Mouse (Mus musculus) bone marrow, adult 2 months (tissue): ENCODE measurements around the gene Dnm2. TPM values are rescaled to one million over a fixed set of nuclear protein-coding genes. Genes with fewer than 3 reads are reported as not detected.

Source experiments
- H3K27ac ChIP-seq: fragments of 200-500 bp; 2 replicates; pipeline ENCODE4 v1.5.1; 2012; ENCODE audit warnings: low read depth, mild to moderate bottlenecking, control low read depth, inconsistent platforms, low read length; ENCODE audit not compliant: control insufficient read depth, poor library complexity, insufficient read depth
- H3K4me1 ChIP-seq: fragments of 200-500 bp; 2 replicates; pipeline ENCODE4 v1.6.1; 2011; ENCODE audit warnings: low read length; ENCODE audit not compliant: control insufficient read depth, insufficient read depth
- H3K4me3 ChIP-seq: fragments of 200-500 bp; replicated peaks from 2 replicates; pipeline ENCODE3; 2011; ENCODE audit warnings: mild to moderate bottlenecking, low read depth, low read length, control low read depth; ENCODE audit not compliant: control insufficient read depth
- CTCF ChIP-seq: fragments of 200-500 bp; IDR thresholded peaks from 2 replicates; pipeline ENCODE4 v1.5.1; 2011; ENCODE audit warnings: low read length, control low read depth; ENCODE audit not compliant: control insufficient read depth, insufficient read depth
- POLR2A ChIP-seq: fragments of 200-500 bp; IDR thresholded peaks from 2 replicates; pipeline ENCODE4 v1.6.1; 2011; ENCODE audit warnings: low read depth, mild to moderate bottlenecking, control low read depth, low read length, borderline replicate concordance; ENCODE audit not compliant: control insufficient read depth
- WGBS: fragments of 180-500 bp; shearing (Covaris S2); methylation state at CpG from one replicate; pipeline ENCODE4 v1.1.7; 2018; 5-methylcytosine and 5-hydroxymethylcytosine counted together
- polyA plus RNA-seq: library from polyadenylated mRNA; stranded (reverse); fragments of >200 nt; gene quantifications from 2 replicates; pipeline ENCODE4 v1.2.4, GENCODE M21; 2011; ENCODE audit warnings: low replicate concordance; ENCODE audit not compliant: missing spikeins, insufficient read depth, insufficient read length

Dnm2 gene
- 86.9 and 130 TPM in 2 replicates for polyA plus RNA-seq

DNA sequence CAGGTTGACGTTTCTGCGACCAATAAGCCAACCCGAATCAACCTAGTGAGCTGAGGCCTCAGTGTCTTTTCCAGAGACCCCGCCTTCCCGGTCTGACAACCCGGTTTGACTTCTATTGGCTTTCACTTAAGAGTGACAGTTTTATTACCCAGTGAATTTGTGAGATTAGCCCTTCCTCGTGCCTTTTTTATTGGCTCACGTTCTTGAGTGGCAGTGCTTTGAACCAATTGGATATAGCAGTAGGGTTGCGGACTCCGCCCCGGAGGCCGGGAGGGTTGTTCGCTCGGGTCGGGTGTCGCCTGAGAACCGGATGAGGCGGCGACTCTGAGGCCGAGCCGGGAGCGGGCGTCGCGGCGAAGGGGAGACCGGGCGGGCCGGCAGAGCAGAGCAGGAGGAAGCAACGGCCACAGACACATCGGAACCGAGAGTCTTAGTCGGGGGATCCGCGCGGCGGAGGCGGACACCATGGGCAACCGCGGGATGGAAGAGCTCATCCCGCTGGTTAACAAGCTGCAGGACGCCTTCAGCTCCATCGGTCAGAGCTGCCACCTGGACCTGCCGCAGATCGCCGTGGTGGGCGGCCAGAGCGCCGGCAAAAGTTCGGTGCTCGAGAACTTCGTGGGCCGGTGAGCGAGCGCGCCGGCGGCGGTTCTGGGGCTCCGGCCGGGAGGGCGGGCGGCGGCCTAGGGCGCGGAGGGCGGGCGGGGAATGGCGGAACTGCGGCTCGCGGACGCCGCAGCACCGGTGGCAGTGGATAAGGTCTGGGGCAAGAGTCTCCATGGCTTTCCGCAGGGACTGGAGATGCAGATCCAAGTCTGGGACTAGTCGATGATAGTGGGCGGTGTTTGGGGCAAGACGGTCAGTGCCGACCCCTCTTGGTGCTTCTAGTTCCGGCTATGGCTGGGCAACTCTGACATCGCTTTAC is at the start of gene Dnm2:
Gene Dnm2 (plus strand): TSS at position 278 of the 925 bp plus-strand sequence.
- WGBS, result under 1% methylated on average over 82 of the region's 82 CpGs
- Histone ChIP-seq H3K4me1 (peaks cover 4% of the 10 kb centered on the region; the same call in 1 of the 2 replicates), H3K4me3 (peak within 1 kb of the TSS; percentile 100), H3K27ac (peak within 1 kb of the TSS; percentile 97)
- no peak for TF ChIP-seq CTCF
- peak; percentile 94 for TF ChIP-seq POLR2A

DNA sequence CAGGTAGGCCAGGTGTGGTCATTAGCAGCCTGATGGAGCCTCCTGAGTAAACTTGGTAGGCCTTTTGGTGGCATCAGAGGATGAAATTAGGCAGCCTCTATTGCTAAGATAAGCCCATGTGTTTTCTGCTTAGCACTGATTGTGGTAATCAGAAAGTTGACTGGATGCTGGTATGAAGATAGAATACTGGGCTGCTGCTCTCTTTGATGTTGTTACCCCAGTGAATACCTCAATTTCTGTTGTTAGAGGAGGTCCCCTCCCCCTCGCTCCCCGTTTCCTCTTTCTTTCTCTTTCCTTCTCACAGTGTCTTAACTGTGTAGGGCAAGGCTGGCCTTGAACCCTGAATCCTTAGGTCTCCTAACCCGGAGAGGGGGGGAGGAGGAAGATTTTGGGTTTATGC is 45.5 kb upstream of the Dnm2 start:
- TF ChIP-seq CTCF (no peak), POLR2A (no peak)
- H3K4me1 ChIP-seq, result no peaks in the 10 kb centered on the region; the same call in none of the 2 replicates
- WGBS, result 34% methylated on average over 3 of the region's 3 CpGs
- H3K27ac ChIP-seq, result no peak overlapping the region
- H3K4me3 ChIP-seq, result no peak overlapping the region

DNA sequence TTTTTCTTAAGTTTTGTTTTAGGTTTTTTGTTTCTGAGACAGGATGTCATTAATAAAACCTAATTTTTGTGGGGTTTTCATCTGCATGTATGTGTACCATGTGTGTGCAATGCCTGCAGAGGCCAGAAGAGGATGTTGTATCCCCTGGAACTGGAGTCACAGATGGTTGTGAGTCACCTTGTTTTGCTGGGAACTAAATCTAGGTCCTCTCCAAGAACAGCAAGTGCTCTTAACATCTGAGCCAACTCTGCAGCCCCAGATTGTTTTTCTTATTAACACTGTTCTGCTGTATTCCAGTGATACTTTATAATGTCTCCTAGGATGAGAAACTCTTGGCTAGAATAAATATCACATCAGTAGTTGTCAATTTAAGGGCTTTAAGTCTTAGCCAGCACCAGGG is 43.8 kb upstream of the Dnm2 start:
- H3K27ac ChIP-seq, result no peak overlapping the region
- no peaks in the 10 kb centered on the region; the same call in none of the 2 replicates for H3K4me1 ChIP-seq
- no peak overlapping the region for H3K4me3 ChIP-seq
- no peak for TF ChIP-seq CTCF
- no peak for TF ChIP-seq POLR2A

DNA sequence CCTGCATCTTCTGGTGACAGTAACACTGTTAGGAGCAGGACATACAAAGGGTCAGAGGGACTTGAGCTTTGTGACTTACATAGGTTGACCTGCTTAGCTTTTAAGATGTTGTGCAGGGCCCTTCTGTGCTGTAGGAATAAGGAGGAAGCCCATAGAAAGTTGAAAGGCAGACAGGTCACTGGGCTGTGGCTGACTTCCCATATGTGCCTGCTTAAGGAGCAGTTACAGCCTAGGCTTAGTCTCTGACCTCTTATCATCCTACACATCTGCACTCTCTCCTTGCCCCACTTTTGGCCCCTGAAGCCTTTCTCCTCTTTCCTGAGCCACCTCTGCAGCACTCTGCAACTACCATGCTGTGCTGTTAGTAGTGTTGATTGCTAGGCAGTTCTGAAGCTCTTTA is 40.7 kb upstream of the Dnm2 start:
- Histone ChIP-seq H3K4me3 (no peak overlapping the region), H3K27ac (no peak overlapping the region), H3K4me1 (no peaks in the 10 kb centered on the region; the same call in 1 of the 2 replicates)
- TF ChIP-seq POLR2A, result no peak
- TF ChIP-seq CTCF, result no peak

DNA sequence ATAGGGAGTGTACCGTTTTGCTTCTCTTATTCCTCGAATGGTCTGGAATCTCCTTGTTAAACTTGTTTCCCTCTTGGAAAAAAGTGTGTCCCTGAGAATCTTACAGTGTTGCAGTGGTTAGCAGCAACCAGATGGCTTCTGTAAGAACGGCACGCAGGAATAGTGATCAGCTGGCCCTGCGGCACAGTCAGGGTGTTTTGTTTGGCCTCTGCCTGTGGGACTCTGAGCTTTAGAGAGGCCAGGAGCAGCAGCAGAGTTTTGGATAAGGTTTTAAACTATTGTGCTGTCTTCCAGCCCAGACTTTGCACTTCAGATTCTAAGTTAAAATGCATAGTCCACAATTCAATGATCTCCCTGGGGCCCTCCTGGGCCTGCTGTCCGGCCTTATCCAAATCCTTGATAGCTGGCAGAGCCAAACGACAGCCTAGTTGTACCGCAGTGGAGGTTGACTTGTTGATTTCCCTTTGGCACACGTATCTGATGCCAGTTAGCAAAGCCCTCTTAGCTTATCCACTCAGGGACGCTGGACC is 32.0 kb upstream of the Dnm2 start:
- 91% methylated on average over 10 of the region's 10 CpGs for WGBS
- TF ChIP-seq CTCF (no peak), POLR2A (no peak)
- Histone ChIP-seq H3K27ac (no peak overlapping the region), H3K4me3 (no peak overlapping the region), H3K4me1 (no peaks in the 10 kb centered on the region)

DNA sequence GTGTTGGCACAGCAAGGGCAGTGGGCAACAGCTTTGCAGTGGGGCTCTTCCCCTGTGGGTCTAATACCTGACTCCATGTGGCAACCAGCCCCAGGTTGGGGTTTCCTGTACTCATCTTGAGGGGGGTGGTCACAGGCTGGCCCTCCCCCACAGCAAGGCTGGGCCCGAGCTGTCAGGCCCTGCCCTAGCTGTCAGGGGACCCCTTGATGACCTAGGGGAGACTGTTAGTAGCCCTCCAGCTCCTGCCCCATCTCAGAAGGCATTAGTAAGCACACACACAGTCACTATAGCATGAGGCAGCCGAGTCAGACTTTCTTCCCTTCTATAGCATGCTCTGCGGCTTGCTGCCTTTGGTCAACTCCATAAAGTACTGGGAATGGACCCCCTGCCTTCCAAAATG is 29.0 kb upstream of the Dnm2 start:
- H3K27ac ChIP-seq, result no peak overlapping the region
- no peak overlapping the region for H3K4me3 ChIP-seq
- WGBS, result 78% methylated on average over 3 of the region's 3 CpGs
- no peak for TF ChIP-seq CTCF
- no peak for TF ChIP-seq POLR2A
- H3K4me1 ChIP-seq, result no peaks in the 10 kb centered on the region

DNA sequence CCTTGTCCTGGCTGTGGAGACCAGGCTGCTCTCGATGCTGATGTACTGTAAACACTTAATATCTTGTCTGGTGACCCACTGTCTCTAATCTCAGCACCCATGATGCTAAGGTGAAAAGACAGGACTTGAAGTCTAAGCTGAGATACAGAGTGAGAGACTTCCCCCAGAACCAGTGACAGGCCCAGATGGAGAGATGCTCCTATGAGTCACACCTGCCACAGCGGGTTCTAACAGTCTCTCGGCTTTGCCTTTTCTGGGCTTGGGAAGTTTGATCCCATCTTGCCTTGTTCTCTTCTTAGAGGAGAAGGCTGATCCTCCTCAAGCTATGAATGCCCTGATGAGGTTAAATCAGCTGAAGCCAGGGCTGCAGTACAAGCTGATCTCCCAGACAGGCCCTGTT is 27.5 kb upstream of the Dnm2 start:
- Histone ChIP-seq H3K4me3 (no peak overlapping the region), H3K27ac (no peak overlapping the region), H3K4me1 (no peaks in the 10 kb centered on the region)
- WGBS, result 88% methylated on average over 3 of the region's 3 CpGs
- TF ChIP-seq CTCF (no peak), POLR2A (no peak)

DNA sequence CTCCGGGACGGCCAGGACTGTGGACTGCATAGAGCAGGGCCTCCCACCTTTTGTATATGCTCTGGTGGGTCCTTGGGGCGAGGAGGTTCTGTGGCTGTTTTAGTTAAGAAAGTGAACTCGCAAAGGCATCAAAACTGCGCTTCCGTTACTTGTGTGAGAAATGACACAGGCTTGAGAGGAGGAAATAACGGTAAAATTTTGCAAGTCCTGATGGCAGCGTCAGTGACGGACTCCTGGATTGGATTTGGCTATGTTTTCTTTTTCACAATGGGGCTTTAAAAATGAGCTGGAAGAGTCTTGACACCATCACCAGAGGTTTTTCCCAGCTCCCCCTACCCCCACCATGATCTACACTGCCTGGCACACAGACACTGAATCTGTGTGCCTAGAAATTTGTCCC is 23.7 kb upstream of the Dnm2 start:
- Histone ChIP-seq H3K27ac (no peak overlapping the region), H3K4me1 (no peaks in the 10 kb centered on the region), H3K4me3 (no peak overlapping the region)
- WGBS, result 91% methylated on average over 9 of the region's 9 CpGs
- no peak for TF ChIP-seq CTCF
- no peak for TF ChIP-seq POLR2A

DNA sequence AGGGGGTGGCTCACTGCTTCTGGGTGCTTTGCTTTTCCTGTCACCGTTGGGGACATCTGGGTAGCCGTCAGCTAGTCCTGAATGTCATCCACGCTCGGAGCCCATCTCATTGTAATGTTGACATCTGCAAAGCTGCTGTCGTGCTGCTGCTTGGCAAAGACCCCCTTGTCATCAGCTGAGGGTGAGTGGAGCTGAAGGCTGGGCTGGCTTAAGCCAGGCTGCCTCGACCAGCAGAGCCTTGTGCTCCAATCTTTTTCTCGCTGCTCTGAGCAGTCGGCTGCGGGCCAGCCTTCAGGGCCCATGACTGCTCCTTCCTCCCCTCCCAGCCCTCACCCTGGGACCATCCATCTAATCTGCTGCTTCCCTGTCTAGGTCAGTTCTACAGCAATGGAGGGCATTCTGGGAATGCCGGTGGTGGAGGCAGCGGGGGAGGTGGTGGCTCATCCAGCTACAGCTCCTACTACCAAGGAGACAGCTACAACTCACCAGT is 21.9 kb upstream of the Dnm2 start:
- no peaks in the 10 kb centered on the region for H3K4me1 ChIP-seq
- no peak overlapping the region for H3K4me3 ChIP-seq
- H3K27ac ChIP-seq, result no peak overlapping the region
- WGBS, result 92% methylated on average over 11 of the region's 11 CpGs
- TF ChIP-seq CTCF (no peak), POLR2A (no peak)
